Mouse (Mus musculus) embryonic facial prominence, embryonic 10.5 days (tissue): ENCODE results near the gene Dcun1d1. TPM values are rescaled to one million over a fixed set of nuclear protein-coding genes. Genes with fewer than 3 reads are reported as not detected.

ENCODE experiments used
- DNase-seq: peaks from one replicate; pipeline ENCODE4 v3.0.0-alpha.2; 2017; ENCODE audit warnings: low spot score
- H3K27ac ChIP-seq: fragments of 300-500 bp; sonication (generic); replicated peaks from 2 replicates; pipeline ENCODE4 v1.5.1; 2016; ENCODE audit warnings: mild to moderate bottlenecking
- H3K27me3 ChIP-seq: fragments of 300-500 bp; sonication (generic); replicated peaks from 2 replicates; pipeline ENCODE4 v1.6.1; 2016; ENCODE audit warnings: low read depth, mild to moderate bottlenecking; ENCODE audit not compliant: poor library complexity, severe bottlenecking
- H3K36me3 ChIP-seq: fragments of 300-500 bp; sonication (generic); replicated peaks from 2 replicates; pipeline ENCODE4 v1.6.1; 2016; ENCODE audit warnings: mild to moderate bottlenecking, moderate library complexity
- H3K4me1 ChIP-seq: fragments of 300-500 bp; sonication (generic); 2 replicates; pipeline ENCODE4 v1.6.1; 2016
- H3K4me3 ChIP-seq: fragments of 300-500 bp; sonication (generic); 2 replicates; pipeline ENCODE4 v1.5.1; 2016; ENCODE audit warnings: mild to moderate bottlenecking, moderate library complexity
- H3K9me3 ChIP-seq: fragments of 300-500 bp; sonication (generic); 2 replicates; pipeline ENCODE4 v1.6.1; 2016; ENCODE audit warnings: mild to moderate bottlenecking
- WGBS: fragments of 180-500 bp; shearing (Covaris S2); methylation state at CpG from one replicate; pipeline ENCODE4 v1.1.7; 2016; 5-methylcytosine and 5-hydroxymethylcytosine counted together
- polyA plus RNA-seq: library from polyadenylated mRNA; unstranded; fragments of >200 nt; fragmentation: Nextera tagmentation; extraction: Ambion mirVana; gene quantifications from 2 replicates; pipeline ENCODE4 v1.2.1, GENCODE M21; 2016

Gene Dcun1d1
- 104 and 106 TPM in 2 replicates for polyA plus RNA-seq

DNA sequence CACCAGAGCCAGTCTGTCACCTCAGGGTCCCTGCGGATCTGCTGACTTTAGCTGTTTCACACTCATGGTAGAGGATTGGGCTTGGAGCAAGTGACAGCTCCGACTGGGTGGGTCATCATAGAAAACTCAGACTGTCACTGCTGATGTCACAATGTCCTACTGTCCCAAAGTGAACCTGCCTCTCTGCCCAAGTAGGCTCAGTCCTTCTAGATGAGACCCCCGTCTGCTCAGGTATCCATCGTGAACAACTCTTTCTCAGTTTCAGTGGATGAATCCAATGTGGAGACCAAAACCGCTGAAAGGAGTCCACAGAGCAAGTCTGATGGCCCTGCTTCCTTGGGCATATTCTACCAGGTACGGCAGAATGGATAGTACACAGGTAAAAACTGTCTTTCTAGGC is at the start of gene Dcun1d1:
Gene Dcun1d1, minus strand, starts transcription at position 101 of the 400 bp plus-strand sequence.
- Histone ChIP-seq H3K36me3 (peaks cover 29% of the 10 kb centered on the region), H3K27me3 (no peaks in the 10 kb centered on the region), H3K4me1 (peaks cover 14% of the 10 kb centered on the region), H3K4me3 (no peak within 1 kb of the TSS), H3K27ac (no peak within 1 kb of the TSS), H3K9me3 (no peaks in the 10 kb centered on the region)
- WGBS, result 93% methylated on average over 6 of the region's 6 CpGs
- DNase-seq, result no peak

DNA sequence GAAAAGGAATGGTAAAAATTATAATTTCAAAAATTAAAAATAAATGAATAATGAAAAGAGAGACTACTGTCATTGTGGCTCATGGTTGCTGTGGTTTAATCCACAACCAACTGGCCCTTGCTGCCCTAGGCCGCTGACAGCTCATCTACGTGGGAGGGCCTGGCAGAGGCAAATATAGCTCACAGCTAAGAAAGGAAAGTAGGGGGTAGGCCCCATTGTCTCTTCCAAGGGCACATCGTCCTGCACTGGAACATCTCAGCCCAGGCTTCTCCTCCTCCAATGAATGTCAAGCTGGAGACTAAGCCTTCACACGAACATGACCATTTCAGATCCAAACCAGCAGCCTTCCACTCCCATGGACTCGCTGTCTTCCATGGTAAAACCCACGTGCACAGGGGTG is 49.0 kb upstream of the Dcun1d1 start:
- no peaks in the 10 kb centered on the region for H3K4me1 ChIP-seq
- WGBS, result 91% methylated on average over 6 of the region's 6 CpGs
- no peak overlapping the region for H3K27ac ChIP-seq
- no peak overlapping the region for H3K4me3 ChIP-seq
- DNase-seq, result no peak
- H3K27me3 ChIP-seq, result no peaks in the 10 kb centered on the region
- H3K36me3 ChIP-seq, result peaks cover 92% of the 10 kb centered on the region
- no peaks in the 10 kb centered on the region for H3K9me3 ChIP-seq

- peak; percentile 26 for DNase-seq
- Histone ChIP-seq H3K27me3 (no peaks in the 10 kb centered on the region), H3K4me1 (no peaks in the 10 kb centered on the region), H3K36me3 (peaks cover 79% of the 10 kb centered on the region), H3K9me3 (no peaks in the 10 kb centered on the region), H3K4me3 (no peak overlapping the region), H3K27ac (no peak overlapping the region)
- WGBS, result 73% methylated on average over 7 of the region's 7 CpGs
These were observed 36.3 kb upstream of the Dcun1d1 start for GRCm38 (mm10) chr3:35973551-35973950.

GRCm38 (mm10) chr3:35972985-35973384 is 35.7 kb upstream of the Dcun1d1 start:
- Histone ChIP-seq H3K4me1 (no peaks in the 10 kb centered on the region), H3K27me3 (no peaks in the 10 kb centered on the region), H3K36me3 (peaks cover 80% of the 10 kb centered on the region), H3K4me3 (no peak overlapping the region), H3K9me3 (no peaks in the 10 kb centered on the region), H3K27ac (no peak overlapping the region)
- DNase-seq, result peak; percentile 15
- WGBS, result 86% methylated on average over 4 of the region's 4 CpGs

DNA sequence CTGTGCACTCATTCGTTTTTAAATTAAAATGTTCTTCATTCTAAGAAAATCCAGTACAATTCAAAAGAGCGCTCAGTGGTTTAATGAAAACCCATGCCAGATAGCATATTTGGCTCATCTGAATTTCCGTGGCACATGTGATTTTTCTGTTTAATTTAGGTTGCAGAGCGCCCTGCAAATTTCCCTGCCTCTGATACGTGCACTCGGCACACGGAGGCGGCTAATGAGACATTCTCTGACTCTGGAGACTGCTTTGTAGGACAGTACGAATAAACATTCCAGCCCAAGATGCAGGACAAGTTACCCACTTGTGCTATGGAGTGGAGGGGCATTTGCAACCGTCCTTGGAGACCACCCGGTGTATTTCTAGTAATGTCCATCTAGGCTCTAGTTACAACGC is 33.9 kb upstream of the Dcun1d1 start:
- no peak overlapping the region for H3K4me3 ChIP-seq
- H3K27me3 ChIP-seq, result no peaks in the 10 kb centered on the region
- H3K9me3 ChIP-seq, result no peaks in the 10 kb centered on the region
- peaks cover 70% of the 10 kb centered on the region for H3K36me3 ChIP-seq
- WGBS, result 92% methylated on average over 12 of the region's 12 CpGs
- H3K4me1 ChIP-seq, result no peaks in the 10 kb centered on the region
- no peak for DNase-seq
- no peak overlapping the region for H3K27ac ChIP-seq

- DNase-seq, result no peak
- WGBS, result 89% methylated on average over 4 of the region's 4 CpGs
- no peaks in the 10 kb centered on the region for H3K4me1 ChIP-seq
- H3K9me3 ChIP-seq, result no peaks in the 10 kb centered on the region
- H3K36me3 ChIP-seq, result peaks cover 63% of the 10 kb centered on the region
- H3K27ac ChIP-seq, result no peak overlapping the region
- H3K4me3 ChIP-seq, result no peak overlapping the region
- no peaks in the 10 kb centered on the region for H3K27me3 ChIP-seq
These were observed 33.2 kb upstream of the Dcun1d1 start for GRCm38 (mm10) chr3:35970441-35970840.

DNA sequence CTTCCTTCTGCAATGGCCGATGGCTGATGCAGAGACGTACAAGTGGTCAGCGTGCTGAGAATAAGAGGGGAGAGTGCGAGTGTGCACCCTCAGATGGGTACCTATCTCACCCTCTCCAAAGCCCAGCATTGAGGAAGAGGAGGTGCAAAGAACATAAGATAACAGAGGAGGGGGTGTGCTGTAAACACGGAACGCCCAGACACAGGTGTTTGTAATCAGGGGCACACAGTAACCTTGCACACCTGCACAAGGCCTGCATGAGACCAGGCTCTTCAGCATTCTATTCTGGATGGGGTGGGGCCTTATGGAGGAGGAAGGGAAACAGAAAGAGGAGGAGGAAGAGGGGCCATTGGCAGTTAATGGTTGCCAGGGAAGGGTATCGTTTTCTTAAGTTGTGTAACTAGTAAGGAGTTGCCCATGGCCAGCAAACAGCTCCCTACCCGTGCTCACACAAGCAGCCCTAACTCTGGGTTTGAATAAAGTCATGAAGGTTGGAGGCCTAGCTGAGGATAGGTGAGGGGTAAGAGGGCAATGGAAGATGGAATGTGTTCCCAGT is 30.2 kb upstream of the Dcun1d1 start:
- H3K27me3 ChIP-seq, result no peaks in the 10 kb centered on the region
- DNase-seq, result no peak
- WGBS, result 93% methylated on average over 8 of the region's 8 CpGs
- no peaks in the 10 kb centered on the region for H3K4me1 ChIP-seq
- peaks cover 56% of the 10 kb centered on the region for H3K36me3 ChIP-seq
- no peaks in the 10 kb centered on the region for H3K9me3 ChIP-seq
- no peak overlapping the region for H3K4me3 ChIP-seq
- H3K27ac ChIP-seq, result no peak overlapping the region

- no peaks in the 10 kb centered on the region for H3K27me3 ChIP-seq
- WGBS, result 80% methylated on average over 2 of the region's 2 CpGs
- H3K36me3 ChIP-seq, result peaks cover 54% of the 10 kb centered on the region
These were observed 29.2 kb upstream of the Dcun1d1 start for GRCm38 (mm10) chr3:35966493-35966892.

GRCm38 (mm10) chr3:35964928-35965327 is 27.7 kb upstream of the Dcun1d1 start:
- Histone ChIP-seq H3K27ac (no peak overlapping the region), H3K4me1 (no peaks in the 10 kb centered on the region), H3K27me3 (no peaks in the 10 kb centered on the region), H3K36me3 (peaks cover 57% of the 10 kb centered on the region), H3K9me3 (no peaks in the 10 kb centered on the region), H3K4me3 (no peak overlapping the region)
- 91% methylated on average over 4 of the region's 4 CpGs for whole genome bisulfite sequencing
- no peak for DNase-seq

More at GRCm38 (mm10) chr3:35966493-35966892, 29.2 kb upstream of the Dcun1d1 start:
- Histone ChIP-seq H3K4me1 (no peaks in the 10 kb centered on the region), H3K4me3 (no peak overlapping the region), H3K9me3 (no peaks in the 10 kb centered on the region), H3K27ac (no peak overlapping the region)
- no peak for DNase-seq

DNA sequence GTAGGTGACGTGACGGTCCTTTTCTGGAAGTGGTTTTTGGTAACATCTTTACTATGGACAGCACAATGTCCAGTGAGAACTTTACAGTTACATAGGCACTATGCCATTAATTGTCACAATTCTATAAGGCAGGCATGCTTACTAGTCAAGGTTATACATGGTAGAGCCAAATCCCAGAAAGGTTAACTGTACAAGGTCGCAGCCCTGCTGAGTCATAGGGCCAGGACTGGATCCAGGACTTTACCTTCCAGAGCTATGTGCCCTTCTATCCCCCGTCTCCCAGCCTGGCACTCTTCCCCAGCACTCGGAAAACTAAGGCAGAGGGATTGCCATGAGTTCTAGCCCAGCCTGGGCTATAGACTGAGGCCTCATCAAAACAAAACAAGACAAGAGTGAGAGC is 26.7 kb upstream of the Dcun1d1 start:
- no peak for DNase-seq
- Histone ChIP-seq H3K9me3 (no peaks in the 10 kb centered on the region), H3K27me3 (no peaks in the 10 kb centered on the region), H3K36me3 (peaks cover 61% of the 10 kb centered on the region), H3K4me1 (no peaks in the 10 kb centered on the region), H3K4me3 (no peak overlapping the region), H3K27ac (no peak overlapping the region)
- WGBS, result 88% methylated on average over 5 of the region's 5 CpGs

- H3K4me3 ChIP-seq, result no peak overlapping the region
- H3K27me3 ChIP-seq, result no peaks in the 10 kb centered on the region
- H3K36me3 ChIP-seq, result peaks cover 62% of the 10 kb centered on the region
- 90% methylated on average over 4 of the region's 4 CpGs for WGBS
- no peak overlapping the region for H3K27ac ChIP-seq
- H3K4me1 ChIP-seq, result no peaks in the 10 kb centered on the region
- no peak for DNase-seq
- H3K9me3 ChIP-seq, result no peaks in the 10 kb centered on the region
These were observed 26.2 kb upstream of the Dcun1d1 start for GRCm38 (mm10) chr3:35963401-35963800.

DNA sequence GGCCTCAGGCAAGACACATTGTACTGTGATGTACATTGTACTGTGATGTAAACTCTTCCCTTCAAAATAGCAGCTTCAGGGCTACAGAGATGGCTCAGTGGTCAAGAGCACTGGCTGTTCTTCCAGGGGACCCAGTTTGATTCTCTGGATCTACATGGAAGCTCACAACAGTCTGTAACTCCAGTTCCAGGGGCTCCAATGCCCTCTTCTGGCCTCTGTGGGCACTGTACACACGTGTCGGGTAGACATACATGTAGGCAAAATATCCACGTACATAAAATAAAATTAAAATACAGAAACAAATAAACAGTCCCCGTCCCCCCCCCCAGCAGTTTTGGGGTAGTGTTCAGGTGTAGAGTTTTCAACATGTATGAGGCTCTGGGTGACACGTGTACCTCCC is 25.7 kb upstream of the Dcun1d1 start:
- no peak overlapping the region for H3K27ac ChIP-seq
- H3K4me3 ChIP-seq, result no peak overlapping the region
- H3K36me3 ChIP-seq, result peaks cover 58% of the 10 kb centered on the region
- 92% methylated on average over 5 of the region's 5 CpGs for WGBS
- H3K9me3 ChIP-seq, result no peaks in the 10 kb centered on the region
- H3K4me1 ChIP-seq, result no peaks in the 10 kb centered on the region
- no peak for DNase-seq
- no peaks in the 10 kb centered on the region for H3K27me3 ChIP-seq

GRCm38 (mm10) chr3:35957230-35957629 is 20.0 kb upstream of the Dcun1d1 start:
- H3K36me3 ChIP-seq, result peaks cover 41% of the 10 kb centered on the region
- no peaks in the 10 kb centered on the region for H3K4me1 ChIP-seq
- DNase-seq, result no peak
- no peak overlapping the region for H3K4me3 ChIP-seq
- 97% methylated on average over 3 of the region's 3 CpGs for WGBS
- no peak overlapping the region for H3K27ac ChIP-seq
- no peaks in the 10 kb centered on the region for H3K9me3 ChIP-seq
- no peaks in the 10 kb centered on the region for H3K27me3 ChIP-seq
